Mouse (Mus musculus) mature B cell (primary cell): ENCODE data around the gene Wdr45.
"Not testable (repeated sequence)": the region's sequence is repeated elsewhere in the genome, so short reads cannot be mapped to it uniquely, and the experiment has no call there.

ENCODE experiments used
- in situ Hi-C: fragments of 300-500 bp; cut with MboI; formaldehyde crosslinking; loops from 2 replicates; pipeline ENCODE4 v1.14.3; 2019

Wdr45 gene

GRCm38 (mm10) chrX:7714135-7714899, at the start of gene Wdr45:
TSS of gene Wdr45 (plus strand) at chrX:7714333.
- in situ Hi-C loops, result not testable (repeated sequence)

GRCm38 (mm10) chrX:7664791-7665190, 49.3 kb upstream of the Wdr45 start:
- in situ Hi-C loops, result no loop called here

GRCm38 (mm10) chrX:7665739-7666502, 48.2 kb upstream of the Wdr45 start:
- in situ Hi-C loops, result no loop called here

DNA sequence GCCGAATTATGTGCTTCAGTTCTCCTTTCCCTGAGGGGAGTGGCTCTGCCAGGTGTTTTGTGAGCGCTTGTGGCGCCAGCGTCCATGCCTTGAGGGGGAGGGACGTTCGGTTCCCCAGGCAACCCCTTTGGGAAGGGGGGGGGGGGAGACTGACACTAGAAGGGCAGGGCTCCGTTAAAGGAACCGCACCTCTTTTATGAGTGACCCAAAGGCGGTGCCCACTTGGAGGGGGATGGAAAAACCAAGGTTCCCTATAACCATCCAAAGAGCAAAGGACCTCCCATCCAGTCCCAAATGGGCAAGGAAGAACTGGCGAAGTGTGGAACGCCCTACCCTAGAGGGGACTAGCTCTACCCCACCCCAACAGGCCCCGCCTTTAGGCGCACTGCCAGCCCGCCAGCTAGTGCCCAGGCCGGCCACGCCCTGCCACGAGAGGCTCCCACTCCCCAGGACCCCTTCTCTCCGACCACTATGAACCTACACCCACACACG, 43.7 kb upstream of the Wdr45 start:
- in situ Hi-C loops, result no loop called here

GRCm38 (mm10) chrX:7670921-7671623, 43.1 kb upstream of the Wdr45 start, which contains the start of gene Plp2:
TSS of gene Plp2 (minus strand) at chrX:7671390.
- in situ Hi-C loops, result no loop called here

DNA sequence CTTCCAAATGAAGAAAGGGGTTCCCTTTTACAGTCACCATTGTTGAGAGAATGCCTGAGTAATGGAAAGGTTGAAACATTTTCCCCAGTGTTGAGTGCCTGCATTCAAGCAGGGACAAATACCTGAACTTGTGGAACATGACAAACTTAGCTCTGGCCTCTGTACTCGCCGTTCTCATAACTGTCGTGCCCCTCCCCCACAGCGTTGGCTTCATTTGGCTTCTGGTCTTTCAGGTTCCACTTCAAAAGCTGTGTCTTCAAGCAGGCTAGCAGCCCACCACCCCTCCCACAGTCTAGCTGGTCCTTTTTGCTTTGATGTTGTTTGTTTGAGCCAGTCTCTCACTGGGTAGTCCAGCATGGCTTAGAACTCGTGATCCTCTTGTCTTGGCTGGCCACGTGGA, 41.4 kb upstream of the Wdr45 start:
- in situ Hi-C loops, result no loop called here

DNA sequence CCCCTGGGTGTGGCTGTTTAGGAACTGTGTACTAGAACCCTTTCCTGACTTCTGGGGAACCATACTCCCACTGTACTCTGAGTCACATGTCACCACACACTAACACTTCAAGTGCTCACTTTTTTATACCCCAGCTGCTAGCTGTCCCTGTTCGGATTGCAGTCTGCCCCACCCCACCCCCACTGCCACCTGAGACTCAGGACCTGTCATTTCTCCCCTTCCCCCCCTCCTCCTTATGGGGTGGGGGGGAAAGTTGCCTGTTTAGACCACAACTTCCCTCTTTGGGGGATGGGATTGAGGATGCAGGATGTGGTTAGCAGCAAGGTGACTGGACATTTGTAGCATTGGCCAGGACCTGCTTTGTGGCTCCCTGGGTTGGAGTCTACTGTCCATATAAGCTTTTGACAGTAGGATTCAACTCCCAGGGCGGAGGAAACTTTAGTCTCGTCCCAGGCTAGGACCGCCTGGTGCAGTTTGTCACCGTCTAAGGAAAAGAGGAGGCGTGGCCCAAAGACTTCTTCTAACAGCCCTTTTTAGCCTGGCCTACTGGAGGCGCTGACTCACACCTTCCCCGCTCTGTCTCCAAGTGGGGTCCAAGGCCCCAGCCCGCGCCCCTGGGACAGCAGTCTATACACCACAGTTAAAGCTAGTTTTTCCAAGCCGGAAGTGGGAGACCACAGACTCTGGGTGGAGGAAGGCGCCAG, 40.4 kb upstream of the Wdr45 start:
- in situ Hi-C loops, result no loop called here

- in situ Hi-C loops, result no loop called here
Observed at GRCm38 (mm10) chrX:7674284-7675000, 39.7 kb upstream of the Wdr45 start.

GRCm38 (mm10) chrX:7675001-7675380, 39.1 kb upstream of the Wdr45 start:
- in situ Hi-C loops, result loop anchor here (25.0 kb wide), 1 partner anchor 238 kb away; no protein-coding TSS in a partner anchor

DNA sequence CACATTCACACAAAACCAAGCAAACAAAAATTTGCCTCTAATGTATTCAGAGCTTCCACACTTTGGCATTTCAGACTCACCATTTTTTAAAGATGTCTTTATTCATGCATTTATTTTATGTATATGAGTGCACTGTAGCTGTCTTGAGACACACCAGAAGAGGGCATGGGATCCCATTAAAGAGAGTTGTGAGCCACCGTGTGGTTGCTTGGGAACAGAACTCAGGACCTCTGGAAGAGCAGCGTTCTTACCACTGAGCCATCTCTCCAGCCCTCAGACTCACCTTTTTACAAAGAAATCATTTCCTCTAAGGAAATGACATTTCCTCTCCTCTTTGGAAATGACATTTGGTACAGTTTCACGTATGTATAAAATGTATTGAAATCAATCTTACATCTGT, 35.1 kb upstream of the Wdr45 start:
- in situ Hi-C loops, result loop anchor here (25.0 kb wide), 1 partner anchor 242 kb away; no protein-coding TSS in a partner anchor

GRCm38 (mm10) chrX:7679405-7680056, 34.6 kb upstream of the Wdr45 start:
- in situ Hi-C loops, result loop anchor here (25.0 kb wide), 1 partner anchor 242 kb away; no protein-coding TSS in a partner anchor

DNA sequence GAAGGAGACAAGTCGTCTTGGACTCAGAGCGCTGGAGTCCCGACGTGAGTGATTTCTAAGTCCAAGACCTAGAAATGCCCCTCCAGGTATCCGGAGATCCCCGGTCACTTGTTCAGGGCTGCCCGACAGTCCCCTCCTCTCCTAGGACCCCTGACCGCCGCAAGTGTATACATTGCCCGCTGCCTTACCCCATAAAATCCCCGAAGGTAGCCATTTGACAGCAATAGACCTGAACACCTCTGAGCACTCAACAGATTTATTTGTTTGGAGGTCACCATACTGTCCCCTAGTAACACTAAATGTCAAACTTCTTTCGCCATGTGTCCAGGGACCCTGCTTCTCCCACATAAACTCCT, 34.1 kb upstream of the Wdr45 start:
- in situ Hi-C loops, result loop anchor here (25.0 kb wide), 1 partner anchor 243 kb away; no protein-coding TSS in a partner anchor

DNA sequence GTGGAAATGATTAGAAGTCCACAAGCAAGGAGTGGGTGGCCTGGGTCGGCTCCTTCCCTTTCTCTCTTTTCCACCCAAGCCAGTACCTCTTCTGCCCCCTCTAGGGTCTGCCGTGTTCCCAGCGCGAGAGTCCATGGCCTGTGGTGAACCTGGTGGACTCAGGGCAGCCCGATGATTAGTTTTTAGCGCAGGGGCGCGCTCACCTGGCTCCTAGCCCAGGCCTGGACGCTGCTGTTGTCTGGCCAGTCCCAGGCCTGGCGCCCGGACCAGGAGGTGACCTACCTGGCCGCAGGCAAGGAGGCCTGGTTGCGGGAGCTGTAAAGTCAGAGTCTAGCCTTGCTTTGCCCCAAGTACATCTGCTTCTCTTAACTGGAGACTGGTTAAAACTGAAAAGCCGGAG, 33.3 kb upstream of the Wdr45 start, which contains the start of gene Magix:
Magix (minus strand) TSS at position 388 of the 400 bp plus-strand sequence.
- in situ Hi-C loops, result loop anchor here (25.0 kb wide), 1 partner anchor 244 kb away; no protein-coding TSS in a partner anchor

DNA sequence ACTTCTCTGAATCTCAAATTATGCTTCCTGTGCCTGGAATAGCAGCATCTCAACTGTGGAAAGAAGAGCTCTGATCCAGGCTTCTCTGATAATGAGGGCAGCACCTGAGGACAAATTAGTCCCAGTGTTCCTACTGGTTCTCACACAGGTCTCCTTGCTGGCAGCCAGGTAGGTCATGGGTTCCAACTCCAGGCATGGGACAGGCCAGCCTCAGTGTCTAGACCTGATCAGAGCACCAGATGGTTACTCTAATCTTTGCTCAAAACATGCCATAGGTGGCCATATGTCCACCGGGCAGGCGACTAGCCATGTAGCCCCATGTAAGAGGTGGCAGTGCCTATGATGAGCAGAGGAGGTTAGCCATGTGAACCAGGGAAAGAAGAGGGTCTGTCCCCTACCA, 25.8 kb upstream of the Wdr45 start:
- in situ Hi-C loops, result loop anchor here (25.0 kb wide), 1 partner anchor 251 kb away; no protein-coding TSS in a partner anchor

DNA sequence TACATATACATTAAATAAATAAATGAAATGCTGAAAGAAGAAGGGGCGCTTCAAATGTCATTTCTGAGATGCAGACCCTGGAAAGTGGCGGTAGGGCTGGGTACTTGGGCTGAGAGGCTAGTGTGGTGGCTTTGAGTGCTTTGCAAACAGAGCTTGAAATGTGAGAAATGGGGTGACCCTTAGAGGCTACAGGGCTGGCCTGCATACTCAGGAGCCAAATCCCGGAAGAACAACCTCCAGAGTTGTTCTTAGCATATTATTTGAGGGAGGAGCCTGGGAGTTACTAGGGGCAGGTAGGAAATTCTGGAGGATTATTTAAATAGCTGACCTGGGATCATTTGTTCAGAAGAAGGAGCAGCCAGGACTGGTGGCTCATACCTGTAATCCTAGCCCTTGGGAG, 23.6 kb upstream of the Wdr45 start:
- in situ Hi-C loops, result loop anchor here (25.0 kb wide), 1 partner anchor 253 kb away; no protein-coding TSS in a partner anchor

DNA sequence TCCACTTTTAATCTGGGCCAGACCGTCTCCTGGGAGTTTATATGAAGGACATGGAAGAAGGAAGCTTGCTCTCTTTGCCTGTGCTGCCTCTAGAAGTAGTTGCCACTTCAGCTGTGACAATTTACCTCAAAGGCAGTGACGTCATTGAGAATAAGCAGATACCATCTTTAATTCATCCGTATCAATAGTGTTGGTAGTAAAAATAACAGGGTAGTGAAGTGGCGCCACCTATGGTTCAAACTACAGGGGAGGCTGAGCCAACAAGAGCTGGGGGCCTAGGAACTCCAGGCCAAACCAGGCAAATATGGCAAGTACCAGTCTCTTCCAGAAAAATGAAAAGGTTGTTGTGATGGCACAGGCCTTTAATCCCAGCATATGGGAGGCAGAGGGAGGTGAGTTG, 21.3 kb upstream of the Wdr45 start:
- in situ Hi-C loops, result loop anchor here (25.0 kb wide), 1 partner anchor 256 kb away; no protein-coding TSS in a partner anchor

DNA sequence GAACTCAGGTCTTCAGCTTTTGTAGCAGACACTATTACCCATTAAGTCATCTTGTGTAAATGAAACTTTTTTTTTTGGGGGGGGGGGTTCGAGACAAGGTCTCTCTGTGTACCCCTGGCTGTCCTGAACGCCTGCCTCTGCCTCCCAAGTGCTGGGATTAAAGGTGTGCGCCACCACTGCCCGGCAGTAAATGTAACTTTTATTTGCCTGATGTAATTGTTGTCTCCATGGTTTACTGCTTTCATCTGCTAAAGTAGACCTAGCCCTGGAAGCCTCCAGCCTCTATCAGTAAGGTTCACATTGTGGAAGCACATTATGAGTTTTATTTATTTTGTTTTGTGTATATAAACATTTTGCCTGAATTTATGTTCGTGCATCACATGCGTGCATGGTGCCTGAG, 17.6 kb upstream of the Wdr45 start:
- in situ Hi-C loops, result loop anchor here (25.0 kb wide), 1 partner anchor 259 kb away; no protein-coding TSS in a partner anchor

GRCm38 (mm10) chrX:7696954-7697381, 17.2 kb upstream of the Wdr45 start, which contains the start of gene Gpkow:
TSS of gene Gpkow (plus strand) at chrX:7697131.
- in situ Hi-C loops, result loop anchor here (25.0 kb wide), 1 partner anchor 260 kb away; no protein-coding TSS in a partner anchor

DNA sequence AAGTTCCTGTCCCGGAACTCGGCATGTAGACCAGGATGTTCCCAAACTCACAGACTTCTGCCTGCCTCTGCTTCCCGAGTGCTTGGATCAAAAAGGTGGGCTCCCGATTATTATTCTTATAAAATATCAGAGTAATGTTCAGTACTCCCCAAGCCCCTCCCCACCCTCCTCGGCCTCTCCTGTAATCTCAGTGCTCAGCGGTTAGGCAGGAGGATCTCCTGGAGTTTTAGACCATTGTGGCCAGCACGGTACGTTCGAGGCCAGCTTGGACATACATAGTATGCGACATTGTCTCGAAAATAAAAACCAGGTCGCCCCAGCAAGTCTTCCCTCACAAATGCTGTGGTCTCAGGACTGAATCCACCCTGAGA, 384 bp upstream of the Wdr45 start:
- in situ Hi-C loops, result not testable (repeated sequence)

GRCm38 (mm10) chrX:7716058-7716457, 1.9 kb downstream of the Wdr45 start:
- in situ Hi-C loops, result not testable (repeated sequence)
